Mouse (Mus musculus) adrenal gland, postnatal 0 days (tissue): Measurements from ENCODE around the gene Jaml. TPM values are rescaled to one million over a fixed set of nuclear protein-coding genes. Genes with fewer than 3 reads are reported as not detected.

Source experiments
- polyA plus RNA-seq: library from polyadenylated mRNA; unstranded; fragments of >200 nt; fragmentation: Nextera tagmentation; extraction: Ambion mirVana; gene quantifications from 2 replicates; pipeline ENCODE4 v1.2.1, GENCODE M21; 2015

Jaml gene
- polyA plus RNA-seq, result 1.5 and 4.0 TPM in 2 replicates

GRCm38 (mm10) chr9:45079011-45079410 lies at the start of gene Jaml:
Gene Jaml (plus strand): TSS chr9:45079183.

GRCm38 (mm10) chr9:45039499-45039898 lies 39.5 kb upstream of the Jaml start, which contains the start of gene Mpzl2:
Gene Mpzl2 (plus strand): TSS chr9:45039799.

GRCm38 (mm10) chr9:45055082-45055713 lies 23.8 kb upstream of the Jaml start, which contains the start of gene Mpzl3:
Gene Mpzl3 (plus strand): TSS chr9:45055186.

GRCm38 (mm10) chr9:45117741-45118431 lies 38.9 kb downstream of the Jaml start, which contains the start of gene Scn2b:
Gene Scn2b (plus strand): TSS chr9:45117782.

GRCm38 (mm10) chr9:45138191-45139032 lies 59.4 kb downstream of the Jaml start, which contains the start of gene Scn4b:
Gene Scn4b (plus strand): TSS chr9:45138395.

Other genes starting within 250 kb of the Jaml start
- 9.0 and 9.5 TPM in 2 replicates for gene Kmt2a, start 197.9 kb upstream of the Jaml start, polyA plus RNA-seq
- 1,351 and 2,218 TPM in 2 replicates for gene Atp5l, start 158.4 kb upstream of the Jaml start, polyA plus RNA-seq
- 12.6 and 18.2 TPM in 2 replicates for gene Ube4a, start 113.6 kb upstream of the Jaml start, polyA plus RNA-seq
- 0.30 and 0.85 TPM in 2 replicates for gene Cd3g, start 98.8 kb upstream of the Jaml start, polyA plus RNA-seq
- 0.08 and 0.18 TPM in 2 replicates for gene Cd3d, start 97.4 kb upstream of the Jaml start, polyA plus RNA-seq
- gene Cd3e, start 69.6 kb upstream of the Jaml start, polyA plus RNA-seq, result 0.07 and 0.32 TPM in 2 replicates
- 3.0 and 5.8 TPM in 2 replicates for gene Mpzl2, start 39.4 kb upstream of the Jaml start, polyA plus RNA-seq
- 1.4 and 2.1 TPM in 2 replicates for gene Mpzl3, start 24.0 kb upstream of the Jaml start, polyA plus RNA-seq
- gene Scn2b, start 38.6 kb downstream of the Jaml start, polyA plus RNA-seq, result 1.8 and 3.7 TPM in 2 replicates
- 0.20 and 0.23 TPM in 2 replicates for gene Scn4b, start 59.2 kb downstream of the Jaml start, polyA plus RNA-seq
- gene BC049352, start 102.8 kb downstream of the Jaml start, polyA plus RNA-seq, result 0.18 and 0.43 TPM in 2 replicates
- 0.24 TPM in 1 of 2 replicates, not detected in the other for gene Tmprss4, start 124.9 kb downstream of the Jaml start, polyA plus RNA-seq
- gene Il10ra, start 190.0 kb downstream of the Jaml start, polyA plus RNA-seq, result 0.95 and 1.6 TPM in 2 replicates
- gene Tmprss13, start 239.9 kb downstream of the Jaml start, polyA plus RNA-seq, result 0.21 and 0.28 TPM in 2 replicates